Mouse (Mus musculus) megakaryocyte, embryonic 14.5 days (primary cell): ENCODE results near the gene Taf1b. TPM values are rescaled to one million over a fixed set of nuclear protein-coding genes. Genes with fewer than 3 reads are reported as not detected.
"Not testable (repeated sequence)": the region's sequence is repeated elsewhere in the genome, so short reads cannot be mapped to it uniquely, and the experiment has no call there.

Source experiments
- H3K27me3 ChIP-seq: replicated peaks from 2 replicates; pipeline ENCODE3; 2012; ENCODE audit warnings: inconsistent platforms
- H3K36me3 ChIP-seq: replicated peaks from 2 replicates; pipeline ENCODE3; 2012; ENCODE audit warnings: low read length, inconsistent platforms, mixed read lengths
- H3K4me1 ChIP-seq: 2 replicates; pipeline ENCODE4 v1.6.1; 2012; ENCODE audit warnings: inconsistent platforms
- H3K4me3 ChIP-seq: replicated peaks from 2 replicates; pipeline ENCODE3; 2012; ENCODE audit warnings: moderate library complexity, mild to moderate bottlenecking, inconsistent platforms
- H3K9me3 ChIP-seq: 2 replicates; pipeline ENCODE4 v1.6.1; 2012; ENCODE audit warnings: inconsistent platforms
- FLI1 ChIP-seq: IDR thresholded peaks from 2 replicates; pipeline ENCODE4 v1.6.1; 2012; ENCODE audit warnings: low read length, inconsistent platforms, mixed read lengths
- GATA1 ChIP-seq: IDR thresholded peaks from 3 replicates; pipeline ENCODE4 v1.6.1; 2012; ENCODE audit warnings: mixed read lengths, low read length, inconsistent platforms, borderline replicate concordance
- polyA plus RNA-seq: library from polyadenylated mRNA; stranded (reverse); fragments of >175 nt; gene quantifications from 2 replicates; pipeline ENCODE4 v1.2.3, GENCODE M21; 2012; ENCODE audit warnings: low replicate concordance; ENCODE audit not compliant: insufficient read depth

Gene Taf1b
- polyA plus RNA-seq, 1 experiment, result 1.1 TPM

- no peaks in the 10 kb centered on the region for H3K36me3 ChIP-seq
- H3K9me3 ChIP-seq, result no peaks in the 10 kb centered on the region
- TF ChIP-seq GATA1, result no peak
- TF ChIP-seq FLI1, result no peak
- no peaks in the 10 kb centered on the region for H3K27me3 ChIP-seq
- peaks cover 23% of the 10 kb centered on the region for H3K4me1 ChIP-seq
- H3K4me3 ChIP-seq, result peak overlapping the region; percentile 71
Observed at GRCm38 (mm10) chr12:24493412-24493811, 4.7 kb upstream of the Taf1b start.

- H3K27me3 ChIP-seq, H3K36me3 ChIP-seq, H3K9me3 ChIP-seq, H3K4me3 ChIP-seq: not testable (repeated sequence)
- peaks cover 23% of the 10 kb centered on the region for H3K4me1 ChIP-seq
Observed at GRCm38 (mm10) chr12:24494791-24495190, 3.4 kb upstream of the Taf1b start.

- not testable (repeated sequence) for H3K9me3 ChIP-seq, H3K27me3 ChIP-seq, H3K36me3 ChIP-seq
- Histone ChIP-seq H3K4me3 (peak overlapping the region; percentile 92), H3K4me1 (peaks cover 11% of the 10 kb centered on the region)
Observed at GRCm38 (mm10) chr12:24498841-24499485, 804 bp downstream of the Taf1b start.

- H3K36me3 ChIP-seq, result peaks cover 79% of the 10 kb centered on the region
- no peak overlapping the region for H3K4me3 ChIP-seq
- H3K27me3 ChIP-seq, result no peaks in the 10 kb centered on the region
- peaks cover 18% of the 10 kb centered on the region for H3K4me1 ChIP-seq
- no peaks in the 10 kb centered on the region for H3K9me3 ChIP-seq
- no peak for TF ChIP-seq FLI1
- TF ChIP-seq GATA1, result no peak
Observed at GRCm38 (mm10) chr12:24517118-24517517, 19.0 kb downstream of the Taf1b start.

GRCm38 (mm10) chr12:24521076-24521475 is 22.9 kb downstream of the Taf1b start:
- Histone ChIP-seq H3K4me1 (peaks cover 22% of the 10 kb centered on the region), H3K27me3 (no peaks in the 10 kb centered on the region), H3K4me3 (no peak overlapping the region), H3K9me3 (no peaks in the 10 kb centered on the region), H3K36me3 (peaks cover 68% of the 10 kb centered on the region)
- TF ChIP-seq GATA1 (no peak), FLI1 (no peak)

DNA sequence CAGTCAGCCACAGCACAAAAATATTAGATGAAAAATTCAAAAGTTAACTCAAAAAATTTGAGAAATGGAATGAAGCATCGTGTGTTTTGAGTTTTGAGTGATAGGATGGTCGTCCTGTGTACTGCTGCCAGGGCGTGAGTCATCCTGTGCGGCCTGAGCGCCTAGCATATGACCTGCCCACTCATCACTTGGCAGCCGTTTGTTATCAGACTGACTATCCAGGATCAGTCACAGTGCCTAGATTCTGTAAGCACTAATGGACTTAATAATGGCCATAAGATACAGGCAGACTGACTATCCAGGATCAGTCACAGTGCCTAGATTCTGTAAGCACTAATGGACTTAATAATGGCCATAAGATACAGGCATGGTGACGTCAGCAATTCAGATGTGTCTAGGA is 26.9 kb downstream of the Taf1b start:
- not testable (repeated sequence) for H3K9me3 ChIP-seq, H3K4me3 ChIP-seq, H3K27me3 ChIP-seq
- H3K36me3 ChIP-seq, result peaks cover 55% of the 10 kb centered on the region
- H3K4me1 ChIP-seq, result peaks cover 19% of the 10 kb centered on the region

DNA sequence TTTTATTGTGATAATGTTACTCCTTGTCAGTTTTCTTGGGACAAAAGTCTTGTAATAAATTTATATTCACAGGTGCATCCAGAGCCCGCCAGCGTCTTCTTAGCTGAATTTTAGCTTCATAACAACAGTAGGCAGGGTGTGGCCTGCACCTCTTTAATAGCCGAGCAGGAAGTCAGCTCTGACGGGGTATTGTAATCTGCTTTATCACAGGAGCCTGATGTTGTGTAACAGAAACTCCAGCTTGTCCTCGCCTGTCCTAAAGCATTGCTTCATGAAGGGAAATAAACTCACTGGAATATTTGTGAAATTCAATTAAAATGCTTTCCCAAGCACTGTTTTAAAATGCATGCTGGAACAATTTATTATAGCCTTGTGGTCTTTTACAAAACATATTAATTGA is 38.2 kb downstream of the Taf1b start:
- Histone ChIP-seq H3K4me1 (peaks cover 14% of the 10 kb centered on the region), H3K27me3 (no peaks in the 10 kb centered on the region), H3K9me3 (no peaks in the 10 kb centered on the region), H3K4me3 (no peak overlapping the region), H3K36me3 (peaks cover 42% of the 10 kb centered on the region)
- TF ChIP-seq GATA1, result no peak
- TF ChIP-seq FLI1, result no peak

DNA sequence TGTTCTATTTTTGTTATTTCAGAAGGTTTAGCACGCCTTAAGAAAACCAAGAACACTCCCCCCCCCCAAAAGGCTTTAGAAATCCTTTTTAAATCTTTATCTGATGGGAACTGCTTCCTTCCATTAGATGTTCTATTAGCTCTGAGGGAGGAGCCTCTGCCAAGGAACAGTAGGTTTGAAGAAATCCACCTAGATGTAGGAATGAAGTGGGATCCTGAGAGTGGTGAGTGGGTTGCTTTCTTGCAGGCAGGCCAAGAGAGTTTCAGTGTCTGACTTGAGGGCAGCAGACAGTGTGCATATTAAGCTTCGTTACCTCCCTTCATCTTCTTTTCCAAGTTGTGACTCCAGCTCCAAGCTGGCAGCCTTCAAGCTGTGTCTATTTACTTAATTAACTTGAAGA is 39.0 kb downstream of the Taf1b start:
- no peak overlapping the region for H3K4me3 ChIP-seq
- TF ChIP-seq GATA1, result no peak
- TF ChIP-seq FLI1, result no peak
- no peaks in the 10 kb centered on the region for H3K27me3 ChIP-seq
- H3K9me3 ChIP-seq, result no peaks in the 10 kb centered on the region
- H3K4me1 ChIP-seq, result peaks cover 20% of the 10 kb centered on the region
- H3K36me3 ChIP-seq, result peaks cover 34% of the 10 kb centered on the region

- H3K4me1 ChIP-seq, result peaks cover 21% of the 10 kb centered on the region
- TF ChIP-seq GATA1, result no peak
- no peak for TF ChIP-seq FLI1
- H3K36me3 ChIP-seq, result peaks cover 30% of the 10 kb centered on the region
- H3K9me3 ChIP-seq, result no peaks in the 10 kb centered on the region
- H3K27me3 ChIP-seq, result no peaks in the 10 kb centered on the region
- H3K4me3 ChIP-seq, result no peak overlapping the region
Observed at GRCm38 (mm10) chr12:24537965-24538364, 39.8 kb downstream of the Taf1b start.

DNA sequence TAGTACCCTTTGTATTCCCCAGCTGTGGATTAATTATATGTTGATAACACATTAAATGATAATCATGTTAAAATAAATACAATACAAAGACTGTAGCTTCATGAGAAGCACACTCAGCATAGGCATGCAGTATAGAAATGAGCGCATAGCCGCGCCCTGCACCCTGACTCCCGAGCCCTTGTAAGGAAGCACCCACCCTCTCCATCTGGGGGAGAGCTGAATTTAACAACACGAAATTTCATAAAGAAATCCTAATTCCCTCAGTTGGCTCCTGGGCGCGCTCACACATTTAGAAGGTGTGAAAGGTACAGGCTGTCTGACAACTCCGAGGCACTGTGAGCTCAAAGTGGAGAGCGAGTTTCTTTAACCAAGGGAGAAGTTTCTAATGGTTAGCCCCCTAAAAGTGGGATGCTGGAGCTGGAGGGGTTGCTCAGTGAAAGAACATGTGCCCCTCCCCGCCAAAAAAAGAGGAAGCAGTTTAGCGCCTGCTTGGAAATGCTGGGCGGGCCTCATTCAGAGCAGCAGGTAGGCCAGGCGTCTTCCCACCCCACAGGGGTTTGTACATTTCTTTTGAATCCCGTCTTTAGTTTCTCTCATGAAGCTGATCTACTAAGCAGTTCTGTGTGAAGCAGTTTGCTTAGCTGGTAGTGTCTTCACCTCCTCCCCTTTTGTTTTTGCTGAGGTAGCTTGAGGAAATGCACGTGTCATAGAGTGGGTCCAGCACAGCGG is 43.4 kb downstream of the Taf1b start:
- peaks cover 53% of the 10 kb centered on the region for H3K36me3 ChIP-seq
- no peaks in the 10 kb centered on the region for H3K27me3 ChIP-seq
- no peak for TF ChIP-seq GATA1
- no peak for TF ChIP-seq FLI1
- peaks cover 20% of the 10 kb centered on the region for H3K4me1 ChIP-seq
- H3K4me3 ChIP-seq, result no peak overlapping the region
- no peaks in the 10 kb centered on the region for H3K9me3 ChIP-seq

DNA sequence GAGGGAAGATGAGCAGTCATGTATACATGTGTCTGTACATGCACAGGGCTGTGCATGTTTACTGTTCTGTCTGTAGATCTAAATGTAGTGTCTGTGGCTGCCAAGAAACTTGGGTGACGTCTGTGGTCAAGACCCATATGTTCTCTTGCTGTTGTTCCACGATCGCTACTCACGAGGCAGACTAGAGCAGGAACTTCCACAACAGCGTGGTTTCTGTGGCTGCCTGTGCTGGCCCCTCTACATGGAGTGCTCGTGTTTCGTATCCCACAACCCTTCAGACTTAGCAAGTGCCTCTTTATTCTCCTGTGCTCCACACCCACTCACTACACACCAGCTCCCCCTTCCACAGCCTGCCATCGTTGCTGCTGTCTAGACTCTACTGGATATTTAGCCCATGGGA is 49.5 kb downstream of the Taf1b start:
- TF ChIP-seq GATA1, result no peak
- TF ChIP-seq FLI1, result no peak
- Histone ChIP-seq H3K4me1 (peaks cover 32% of the 10 kb centered on the region), H3K4me3 (no peak overlapping the region), H3K27me3 (no peaks in the 10 kb centered on the region), H3K9me3 (no peaks in the 10 kb centered on the region), H3K36me3 (peaks cover 75% of the 10 kb centered on the region)
